Mouse (Mus musculus) left cerebral cortex, postnatal 4 days (tissue): ENCODE measurements around the gene Cdc42. TPM values are rescaled to one million over a fixed set of nuclear protein-coding genes. Genes with fewer than 3 reads are reported as not detected.

Experiments
- DNase-seq: peaks from one replicate; pipeline ENCODE4 v3.0.0-alpha.2; 2022
- intact Hi-C: fragments of 180-260 bp; cut with DNase I; formaldehyde crosslinking; loops from one replicate; pipeline ENCODE4 v1.15.1; 2025
- total RNA-seq, 2 experiments: library from RNA; stranded (reverse); gene quantifications; 2 replicates each; pipeline ENCODE4 v1.2.3; 2021

Gene Cdc42
- total RNA-seq, 2 experiments from 2014 or later: 568 to 579 TPM

- peak; percentile 36 for DNase-seq
- intact Hi-C loops: no loop called here
Measured at GRCm38 (mm10) chr4:137287206-137287605, 70.3 kb downstream of the Cdc42 start.

- DNase-seq: no peak
- intact Hi-C loops: no loop called here
Measured at GRCm38 (mm10) chr4:137286662-137286953, 70.9 kb downstream of the Cdc42 start.

DNA sequence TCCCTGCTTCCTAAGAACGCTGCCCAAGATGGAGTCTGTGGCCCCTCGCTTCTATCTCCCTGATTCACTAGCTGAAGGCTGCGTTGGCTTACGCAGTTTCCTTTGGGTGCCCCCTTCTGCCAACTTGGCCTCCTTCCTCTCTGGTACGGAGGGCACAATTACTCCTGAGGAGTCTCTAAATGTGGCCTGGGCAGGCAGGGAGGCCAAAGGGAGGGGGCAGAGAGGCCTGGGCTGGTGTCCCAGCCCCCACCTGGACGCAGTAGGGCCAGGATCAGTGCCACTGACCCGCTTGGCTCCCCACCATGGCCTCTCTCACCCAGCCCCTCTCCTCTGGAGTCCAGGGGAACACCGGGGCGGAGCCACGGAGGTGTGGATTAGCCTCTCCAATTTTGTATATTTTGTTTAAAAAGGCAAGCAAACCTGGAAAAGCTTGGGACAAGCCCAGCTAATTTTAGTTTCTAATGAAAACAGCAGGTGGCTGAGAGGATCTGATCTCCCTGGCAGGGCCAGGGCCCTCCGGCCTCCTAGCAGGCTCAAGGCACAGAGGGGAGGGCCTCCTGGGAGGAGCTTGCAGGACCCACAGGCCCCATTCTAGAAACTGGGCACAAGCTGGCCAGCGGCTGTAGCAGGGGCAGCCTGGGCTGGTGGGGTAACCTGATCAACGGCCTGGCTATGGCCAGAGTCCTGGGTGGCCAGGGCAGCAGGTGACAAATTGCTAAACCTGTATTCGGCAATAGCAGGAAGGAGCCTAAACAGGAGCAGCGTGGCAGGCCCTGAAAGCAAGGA, 71.5 kb downstream of the Cdc42 start:
- DNase-seq: no peak
- intact Hi-C loops: no loop called here

- intact Hi-C loops: no loop called here
- DNase-seq: no peak
Measured at GRCm38 (mm10) chr4:137283407-137283732, 74.2 kb downstream of the Cdc42 start.

DNA sequence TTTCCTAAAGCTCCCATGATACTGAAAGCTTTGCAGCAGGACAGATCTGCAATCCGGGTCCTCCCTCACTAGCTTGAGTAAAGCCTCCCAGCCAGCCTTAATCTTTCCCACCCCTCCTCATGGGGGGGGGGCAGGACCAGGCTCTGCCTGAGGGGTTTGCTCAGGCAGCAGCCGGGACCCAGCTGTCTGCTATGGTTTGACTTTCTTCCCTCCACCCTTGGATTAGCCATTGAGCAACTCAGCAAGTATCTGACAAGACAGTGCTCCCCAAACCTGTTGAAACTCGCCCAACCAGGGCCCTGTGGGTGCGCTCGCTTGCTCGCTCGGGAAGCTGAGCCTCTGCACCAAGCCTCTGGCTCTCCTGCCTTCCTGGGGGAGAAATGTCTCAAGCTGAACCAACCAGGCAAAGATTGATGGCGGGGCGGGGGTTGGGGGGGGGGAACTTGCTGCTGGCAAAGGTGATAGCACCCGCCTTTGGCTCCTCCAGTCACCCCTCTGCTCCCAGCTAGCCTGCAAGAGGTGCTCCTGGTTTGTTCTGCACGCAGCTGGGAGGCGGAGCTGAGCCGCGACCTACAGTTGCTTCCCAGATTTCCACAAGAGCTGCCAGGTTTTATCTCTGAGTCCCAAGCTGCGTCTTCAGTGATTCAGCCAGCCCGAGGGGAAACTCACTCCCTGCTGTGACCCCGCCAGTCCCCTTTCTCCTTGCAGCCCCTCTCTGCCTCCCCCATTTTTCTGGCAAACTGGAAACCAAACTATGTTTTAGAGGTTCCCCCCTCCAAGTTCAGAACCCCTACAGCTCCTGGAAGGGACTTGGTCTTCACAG, 74.7 kb downstream of the Cdc42 start:
- DNase-seq: no peak
- intact Hi-C loops: no loop called here

- DNase-seq: no peak
- intact Hi-C loops: no loop called here
Measured at GRCm38 (mm10) chr4:137282122-137282521, 75.4 kb downstream of the Cdc42 start.

DNA sequence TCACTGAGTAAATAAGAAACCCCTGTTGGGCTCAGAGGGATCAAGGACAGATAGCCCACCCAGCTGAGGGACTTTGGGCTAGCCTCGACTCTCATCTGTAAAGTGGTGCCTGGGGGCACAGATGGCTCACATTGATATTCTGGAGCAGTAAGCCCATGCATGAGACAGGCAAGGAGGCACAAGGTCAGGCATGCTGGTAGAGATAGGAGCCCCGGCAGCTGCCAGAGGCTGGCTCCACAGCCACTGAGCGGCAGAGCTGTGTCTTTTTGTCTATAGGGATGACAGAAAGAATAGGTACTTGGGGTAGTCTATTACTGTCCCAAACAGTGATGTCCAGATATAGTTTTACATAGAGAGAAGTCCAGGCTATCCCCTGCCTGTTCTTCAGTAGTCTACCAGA, 76.2 kb downstream of the Cdc42 start:
- DNase-seq: no peak
- intact Hi-C loops: no loop called here

GRCm38 (mm10) chr4:137279346-137279745, 78.2 kb downstream of the Cdc42 start:
- intact Hi-C loops: no loop called here
- DNase-seq: no peak

DNA sequence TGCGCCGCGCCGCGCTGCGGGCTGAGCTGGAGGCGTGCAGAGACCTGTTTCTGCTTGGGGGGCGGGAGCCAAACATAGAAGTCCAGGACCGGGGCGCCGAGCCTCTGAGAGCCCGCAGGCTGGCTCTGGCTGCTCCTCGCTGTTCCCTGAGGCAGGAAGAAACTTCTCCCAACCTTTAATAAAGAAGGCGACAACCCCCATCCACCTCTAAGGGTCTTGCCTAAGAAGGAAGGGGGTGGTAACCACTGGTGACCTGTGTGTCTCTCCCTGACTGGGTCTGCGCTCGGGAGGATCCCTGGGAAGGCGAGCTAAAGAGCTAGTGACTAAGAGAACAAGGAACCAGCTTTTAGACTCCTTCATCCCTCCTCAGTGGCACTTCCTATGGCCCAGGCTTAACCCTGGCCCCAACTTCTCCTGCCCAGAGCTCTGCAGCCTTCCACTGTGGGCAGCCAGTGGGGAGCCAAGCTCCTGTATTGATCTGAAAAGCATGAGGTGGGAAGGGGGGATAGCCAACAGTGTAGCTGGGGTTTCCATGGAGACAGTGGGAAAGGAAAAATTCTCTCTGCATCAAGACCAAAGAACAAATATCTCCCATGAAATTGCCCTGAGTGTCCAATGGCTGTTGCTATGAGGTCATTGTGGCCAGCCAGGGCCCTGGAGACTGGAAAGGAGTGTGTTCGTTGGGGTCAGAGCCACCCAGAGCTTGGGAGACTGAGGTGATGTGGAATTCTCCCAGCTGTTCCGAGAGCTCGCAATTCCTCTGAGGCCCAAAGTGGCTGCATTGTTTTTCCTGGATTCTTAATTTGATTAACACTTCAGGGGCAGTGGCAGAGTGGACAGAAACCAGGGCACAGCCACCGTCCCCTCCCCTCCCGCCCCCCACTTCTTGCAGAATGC, 79.1 kb downstream of the Cdc42 start:
- intact Hi-C loops: no loop called here
- no peak for DNase-seq

DNA sequence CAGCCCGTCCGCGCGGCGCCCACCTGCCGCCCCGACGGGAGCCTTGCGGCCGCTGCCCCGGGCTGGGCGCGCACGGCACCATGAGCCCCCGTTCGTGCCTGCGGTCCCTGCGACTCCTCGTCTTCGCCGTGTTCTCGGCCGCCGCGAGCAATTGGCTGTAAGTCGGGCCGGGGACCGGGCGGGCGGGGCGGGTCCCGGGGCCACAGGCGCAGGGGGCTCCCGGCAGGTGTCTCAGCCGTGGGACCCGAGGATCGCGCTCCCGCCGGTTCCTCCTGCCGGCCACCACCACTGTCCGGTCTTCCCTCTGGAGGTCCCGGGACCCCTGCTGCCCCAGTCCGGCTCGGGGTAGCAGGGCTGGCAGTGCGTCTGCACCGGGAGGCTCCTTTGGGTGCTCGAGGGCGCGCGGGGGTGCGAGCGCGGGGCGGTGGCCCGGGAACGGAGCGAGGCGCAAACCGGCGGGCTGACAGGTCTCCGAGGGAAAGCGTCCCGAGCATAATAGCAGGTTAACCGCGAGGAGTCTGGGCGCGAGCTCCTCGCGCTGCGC, 79.8 kb downstream of the Cdc42 start:
- intact Hi-C loops: no loop called here
- no peak for DNase-seq

DNA sequence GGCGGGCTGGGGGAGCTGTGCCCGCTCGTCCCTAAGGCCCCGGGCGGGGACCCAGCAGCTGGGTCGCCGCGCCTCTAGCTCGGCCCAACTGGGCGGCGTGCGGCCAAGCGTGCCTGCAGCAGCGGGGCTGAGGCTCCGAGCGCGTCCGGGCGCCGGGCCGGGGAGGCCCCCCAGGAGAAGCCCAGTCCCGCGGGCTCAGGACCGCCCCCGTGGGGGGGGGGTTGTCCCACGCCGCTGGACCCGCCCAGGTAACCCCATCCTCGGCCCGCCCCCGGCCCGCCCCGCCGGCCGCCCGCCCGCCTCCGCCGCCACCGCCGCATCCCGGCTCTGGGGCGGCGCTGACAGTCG, 80.4 kb downstream of the Cdc42 start, which contains the start of gene Wnt4:
TSS of gene Wnt4 (plus strand) at position 324 of the 348 bp plus-strand sequence.
- intact Hi-C loops: no loop called here
- DNase-seq: peak; percentile 49

DNA sequence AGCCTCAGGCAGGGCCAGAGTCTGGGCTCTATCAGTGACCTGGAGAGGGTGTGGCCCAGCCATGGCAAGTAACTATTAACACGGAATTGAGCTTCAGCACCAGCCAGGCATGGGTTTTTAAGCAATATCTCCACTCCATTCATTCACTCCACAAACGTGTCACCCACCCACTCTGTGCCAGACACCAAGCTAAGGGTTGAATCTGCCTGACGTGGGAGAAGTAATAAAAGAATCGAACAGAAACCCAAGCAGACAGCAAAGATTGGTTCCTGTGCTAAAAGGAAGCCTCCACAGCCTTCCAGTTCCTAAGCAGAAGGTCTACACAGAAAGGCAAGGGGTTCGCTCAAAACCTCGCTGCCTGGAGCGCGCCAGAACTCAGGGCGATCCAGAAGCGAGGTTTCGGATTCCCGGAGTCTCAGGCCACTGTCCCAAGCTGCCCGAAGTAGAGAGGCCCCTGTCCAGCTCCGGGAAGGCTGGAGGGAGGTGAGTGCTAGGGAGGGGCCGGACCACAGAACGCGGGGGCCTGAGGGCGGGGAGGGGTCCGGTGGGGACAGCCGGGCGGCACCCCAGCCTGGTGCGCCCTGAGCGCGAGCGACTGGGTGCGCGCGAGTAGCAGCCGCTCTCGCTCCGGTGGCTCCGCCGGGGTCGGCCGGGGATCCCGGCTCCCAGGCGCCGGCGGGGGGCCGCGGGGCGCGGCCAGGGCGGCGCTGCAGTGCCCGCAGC, 80.9 kb downstream of the Cdc42 start:
- no peak for DNase-seq
- intact Hi-C loops: no loop called here

DNA sequence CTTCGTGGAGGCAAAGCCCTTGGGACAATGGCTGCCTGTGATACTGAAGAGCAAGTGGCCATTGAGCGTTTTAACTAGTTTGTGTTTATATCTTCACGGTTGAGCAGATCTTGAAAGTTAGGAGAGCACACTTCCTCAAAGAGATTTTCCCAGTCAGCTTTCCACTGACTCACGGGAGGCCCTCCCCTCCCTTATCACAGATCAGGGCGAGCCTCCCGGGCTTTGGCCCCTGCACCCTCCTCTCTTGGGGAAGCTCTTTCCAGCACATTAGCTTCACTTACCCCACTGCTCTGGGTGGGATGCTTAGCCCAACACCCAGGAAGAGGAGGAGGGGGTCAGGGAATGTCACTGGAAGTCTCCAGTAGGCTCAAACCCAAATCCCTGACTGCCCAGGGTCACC, 83.2 kb downstream of the Cdc42 start:
- no peak for DNase-seq
- intact Hi-C loops: no loop called here

DNA sequence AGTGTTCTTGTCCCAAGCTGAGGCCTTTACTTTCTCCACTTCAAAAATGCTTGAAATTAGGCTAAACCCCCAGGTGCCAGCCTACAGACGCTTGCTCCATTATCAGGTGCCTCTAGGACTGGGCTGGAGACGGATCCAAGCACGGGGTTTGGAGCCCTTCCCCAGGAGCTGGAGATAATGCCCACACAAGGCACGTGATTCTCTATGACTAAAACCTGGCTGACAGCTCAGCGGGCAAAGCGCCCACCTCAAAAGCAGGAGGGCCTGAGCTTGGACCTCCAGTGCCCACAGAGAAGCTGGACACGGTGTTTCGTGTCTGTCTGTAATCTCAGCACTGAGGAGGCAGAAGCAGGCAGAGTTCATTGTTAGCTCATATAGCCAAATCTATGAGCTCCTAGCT, 85.7 kb downstream of the Cdc42 start:
- no peak for DNase-seq
- intact Hi-C loops: no loop called here

Other genes with a start within 250 kb of the Cdc42 start
- 1 to 10 TPM; 7.5 to 7.7 TPM for gene Wnt4, start 80.2 kb downstream of the Cdc42 start, total RNA-seq
- gene Cela3a, start 52.1 kb upstream of the Cdc42 start, total RNA-seq: not detected
- not detected for gene Cela3b, start 72.8 kb upstream of the Cdc42 start, total RNA-seq
- gene 1700013G24Rik, start 95.6 kb upstream of the Cdc42 start, total RNA-seq: not detected
- gene Hspg2, start 111.0 kb upstream of the Cdc42 start, total RNA-seq: 10 to 100 TPM; 14.9 to 15.0 TPM
- gene Ldlrad2, start 216.8 kb upstream of the Cdc42 start, total RNA-seq: not detected
- gene Usp48, start 236.0 kb upstream of the Cdc42 start, total RNA-seq: 100 to 1,000 TPM; 163 to 167 TPM